Mouse (Mus musculus): ENCODE results near the gene Vmn1r1. TPM values are rescaled to one million over a fixed set of nuclear protein-coding genes. Genes with fewer than 3 reads are reported as not detected.
"Not testable (repeated sequence)": the region's sequence is repeated elsewhere in the genome, so short reads cannot be mapped to it uniquely, and the experiment has no call there.

The Vmn1r1 gene
- not detected in 2 replicates for polyA plus RNA-seq (2016; fragmentation: Nextera tagmentation; extraction: Ambion mirVana)

DNA sequence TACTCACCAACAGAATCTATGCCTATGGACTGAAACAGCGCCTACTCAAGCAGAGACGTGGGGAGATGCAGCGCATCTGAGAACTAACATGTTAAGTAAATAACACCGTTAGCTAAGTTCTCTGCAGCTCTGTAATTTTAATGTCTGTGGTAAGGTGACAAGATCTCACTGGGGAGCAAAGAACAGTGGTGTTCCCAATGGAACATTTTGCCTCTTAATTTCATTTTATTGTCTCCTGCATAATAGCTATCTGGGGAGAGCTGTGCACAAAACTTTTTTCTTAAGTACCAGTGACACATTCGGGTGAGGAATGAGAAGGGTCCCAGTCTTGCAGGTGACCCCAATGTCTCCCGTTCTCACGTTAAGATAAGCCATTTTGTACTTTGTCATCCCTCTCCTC is at the start of gene Vmn1r1:
Gene Vmn1r1 (minus strand): TSS at position 101 of the 400 bp plus-strand sequence.
- DNase-seq (ENCODE audit: low spot score), result no peak
- H3K27me3 ChIP-seq (replicated peaks; ENCODE audit: low read depth, poor library complexity, severe bottlenecking), result no peaks in the 10 kb centered on the region
- no peak within 1 kb of the TSS for H3K4me3 ChIP-seq
- H3K27ac ChIP-seq (replicated peaks), result no peak within 1 kb of the TSS
- H3K36me3 ChIP-seq (replicated peaks), result no peaks in the 10 kb centered on the region
- H3K4me1 ChIP-seq, result no peaks in the 10 kb centered on the region
- no peaks in the 10 kb centered on the region for H3K9me3 ChIP-seq
- WGBS, result 91% methylated on average over 7 of the region's 7 CpGs

DNA sequence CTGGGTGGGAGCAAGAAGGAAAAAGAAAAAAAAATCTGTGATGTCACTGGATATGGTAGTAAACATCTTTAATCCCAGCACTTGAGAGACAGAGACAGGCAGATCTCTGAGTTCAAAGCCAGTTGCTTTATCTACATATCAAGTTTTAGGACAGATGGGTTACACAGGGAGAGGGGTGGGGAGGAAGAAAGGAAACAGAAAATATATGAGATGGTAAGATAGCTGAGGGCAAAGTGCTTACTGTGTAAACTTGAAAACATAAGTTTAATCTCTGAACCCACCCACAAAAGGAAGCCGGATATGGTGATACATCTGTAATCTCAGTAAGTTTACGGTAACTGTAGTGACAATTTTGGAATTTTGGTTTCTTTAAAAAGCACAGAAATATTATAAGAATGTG is 46.0 kb upstream of the Vmn1r1 start:
- Histone ChIP-seq H3K4me3 (no peak overlapping the region), H3K27ac (replicated peaks) (no peak overlapping the region), H3K27me3 (replicated peaks; ENCODE audit: low read depth, poor library complexity, severe bottlenecking) (no peaks in the 10 kb centered on the region), H3K4me1 (no peaks in the 10 kb centered on the region), H3K9me3 (peaks cover 4% of the 10 kb centered on the region; the same call in 1 of the 2 replicates), H3K36me3 (replicated peaks) (no peaks in the 10 kb centered on the region)
- 91% methylated on average over 2 of the region's 2 CpGs for WGBS
- no peak for DNase-seq (ENCODE audit: low spot score)

DNA sequence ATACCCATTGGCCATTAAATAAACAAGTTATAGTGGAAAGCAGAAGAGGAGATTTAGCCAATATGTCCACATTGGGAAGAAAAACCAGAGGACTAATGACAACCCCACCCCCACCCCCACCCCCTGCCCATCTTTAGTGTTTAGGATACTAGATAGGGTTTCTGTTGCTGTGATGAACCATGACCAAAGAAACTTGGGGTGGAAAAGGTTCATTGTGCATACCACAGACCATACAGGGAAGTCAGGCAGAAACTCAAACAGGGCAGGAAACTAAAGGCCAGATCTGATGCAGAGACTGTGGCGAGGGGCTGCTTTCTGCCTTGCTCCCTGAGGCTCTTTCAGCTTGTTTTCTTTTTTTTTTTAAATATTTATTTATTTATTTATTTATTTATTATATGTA is 28.3 kb upstream of the Vmn1r1 start:
- no peaks in the 10 kb centered on the region for H3K27me3 ChIP-seq (replicated peaks; ENCODE audit: low read depth, poor library complexity, severe bottlenecking)

DNA sequence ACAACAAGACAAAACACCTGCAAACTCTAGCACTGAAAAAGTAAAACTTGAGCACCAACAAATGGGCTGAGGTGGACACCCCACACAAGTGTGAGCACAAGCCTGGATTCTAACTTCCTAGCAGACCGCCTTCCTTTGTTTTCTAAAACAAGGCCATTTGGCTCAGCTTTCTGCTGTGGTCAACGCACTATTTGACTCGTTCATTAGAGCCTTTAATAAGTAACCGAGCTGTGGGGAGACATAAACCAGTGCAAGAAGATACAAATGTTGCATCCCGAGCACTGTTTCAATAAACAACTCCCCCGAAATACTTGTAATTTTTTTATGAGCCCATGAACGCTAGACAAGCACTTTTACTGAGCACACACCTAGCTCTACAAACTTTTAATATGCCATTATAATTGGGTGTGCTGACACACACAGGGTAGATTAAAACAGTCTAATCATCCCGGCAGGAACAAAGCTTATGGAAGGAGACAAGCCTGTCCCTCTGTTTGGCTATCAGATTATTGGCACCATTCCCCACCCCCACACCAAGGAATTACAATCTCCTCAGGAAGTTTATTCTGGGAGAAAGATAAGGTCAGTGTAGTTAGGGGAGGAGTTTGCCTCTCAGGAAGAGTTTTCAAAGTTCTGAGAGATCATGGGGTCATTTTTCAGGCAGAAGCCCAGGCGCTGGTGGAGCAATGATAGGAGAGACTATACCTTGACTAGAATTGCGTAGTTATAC is 27.7 kb upstream of the Vmn1r1 start:
- Histone ChIP-seq H3K9me3 (no peaks in the 10 kb centered on the region; the same call in 1 of the 2 replicates), H3K27ac (replicated peaks) (no peak overlapping the region), H3K4me1 (peaks cover 7% of the 10 kb centered on the region; the same call in 1 of the 2 replicates), H3K4me3 (no peak overlapping the region), H3K27me3 (replicated peaks; ENCODE audit: low read depth, poor library complexity, severe bottlenecking) (no peaks in the 10 kb centered on the region), H3K36me3 (replicated peaks) (no peaks in the 10 kb centered on the region)
- DNase-seq (ENCODE audit: low spot score), result no peak
- 80% methylated on average over 10 of the region's 10 CpGs for WGBS

More for the DNA sequence above, 28.3 kb upstream of the Vmn1r1 start:
- Histone ChIP-seq H3K36me3 (replicated peaks) (no peaks in the 10 kb centered on the region), H3K4me3 (no peak overlapping the region), H3K9me3 (no peaks in the 10 kb centered on the region; the same call in 1 of the 2 replicates), H3K4me1 (peaks cover 7% of the 10 kb centered on the region; the same call in 1 of the 2 replicates), H3K27ac (replicated peaks) (no peak overlapping the region)
- WGBS, result 76% methylated on average over 1 of the region's 1 CpGs
- no peak for DNase-seq (ENCODE audit: low spot score)

DNA sequence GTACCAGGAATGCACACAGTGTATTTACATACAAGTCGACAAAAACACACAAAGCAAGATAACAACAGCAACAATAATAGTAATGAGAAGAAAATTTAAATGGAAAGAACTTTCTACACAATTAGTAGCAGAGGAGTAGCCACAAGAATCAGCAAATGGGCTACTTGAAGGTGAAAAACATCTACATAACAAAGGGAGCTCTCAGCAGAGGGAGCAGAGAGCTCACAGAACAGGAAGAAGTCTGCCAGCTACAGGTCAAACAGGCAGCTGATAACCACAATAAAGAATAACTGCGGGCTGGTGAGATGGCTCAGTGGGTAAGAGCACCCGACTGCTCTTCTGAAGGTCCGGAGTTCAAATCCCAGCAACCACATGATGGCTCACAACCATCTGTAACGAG is 26.9 kb upstream of the Vmn1r1 start:
- WGBS, result 75% methylated on average over 5 of the region's 5 CpGs
- Histone ChIP-seq H3K27ac (replicated peaks) (no peak overlapping the region), H3K36me3 (replicated peaks) (no peaks in the 10 kb centered on the region), H3K27me3 (replicated peaks; ENCODE audit: low read depth, poor library complexity, severe bottlenecking) (no peaks in the 10 kb centered on the region), H3K4me1 (peaks cover 7% of the 10 kb centered on the region; the same call in 1 of the 2 replicates), H3K4me3 (no peak overlapping the region), H3K9me3 (no peaks in the 10 kb centered on the region; the same call in 1 of the 2 replicates)
- no peak for DNase-seq (ENCODE audit: low spot score)

DNA sequence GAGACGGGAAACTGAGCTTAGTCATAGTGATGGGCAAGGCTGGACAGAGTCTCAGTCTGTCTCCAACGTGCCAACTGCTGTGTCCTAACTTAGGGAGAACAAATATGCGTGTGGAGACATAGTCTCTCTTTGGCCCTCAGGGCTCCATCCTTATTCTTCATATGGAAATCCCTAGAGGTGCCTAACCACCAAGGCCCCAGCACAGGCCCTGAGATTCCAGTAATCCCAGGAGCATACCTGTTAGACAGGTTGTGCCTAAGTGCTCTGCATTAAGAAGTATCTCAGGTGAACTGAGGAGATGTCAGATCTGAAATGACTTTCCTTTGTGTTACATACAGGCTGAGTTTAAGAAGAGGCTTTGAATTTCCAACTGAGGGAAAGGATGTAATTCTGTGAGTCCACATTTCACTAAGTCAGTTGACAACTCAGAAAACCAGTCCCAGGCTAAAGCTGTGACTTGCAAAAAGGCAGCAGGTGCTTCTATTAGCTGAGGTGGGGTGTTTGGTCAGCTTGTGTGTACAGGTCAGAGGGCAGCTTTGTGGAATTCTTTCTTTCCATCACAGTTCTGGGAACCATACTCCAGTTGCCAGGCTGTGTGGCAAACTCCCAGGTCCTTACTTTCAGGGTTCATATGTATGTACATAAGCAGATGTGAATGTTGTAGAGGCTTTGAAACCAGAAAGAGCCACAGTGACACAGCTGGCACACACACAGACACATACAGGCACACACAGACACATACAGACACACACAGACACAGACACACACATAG is 25.6 kb upstream of the Vmn1r1 start:
- DNase-seq (ENCODE audit: low spot score), result no peak
- Histone ChIP-seq H3K27ac (replicated peaks) (no peak overlapping the region), H3K9me3 (no peaks in the 10 kb centered on the region; the same call in 1 of the 2 replicates), H3K4me3 (no peak overlapping the region), H3K27me3 (replicated peaks; ENCODE audit: low read depth, poor library complexity, severe bottlenecking) (no peaks in the 10 kb centered on the region), H3K36me3 (replicated peaks) (no peaks in the 10 kb centered on the region), H3K4me1 (peaks cover 7% of the 10 kb centered on the region; the same call in 1 of the 2 replicates)
- WGBS, result 61% methylated on average over 3 of the region's 3 CpGs

DNA sequence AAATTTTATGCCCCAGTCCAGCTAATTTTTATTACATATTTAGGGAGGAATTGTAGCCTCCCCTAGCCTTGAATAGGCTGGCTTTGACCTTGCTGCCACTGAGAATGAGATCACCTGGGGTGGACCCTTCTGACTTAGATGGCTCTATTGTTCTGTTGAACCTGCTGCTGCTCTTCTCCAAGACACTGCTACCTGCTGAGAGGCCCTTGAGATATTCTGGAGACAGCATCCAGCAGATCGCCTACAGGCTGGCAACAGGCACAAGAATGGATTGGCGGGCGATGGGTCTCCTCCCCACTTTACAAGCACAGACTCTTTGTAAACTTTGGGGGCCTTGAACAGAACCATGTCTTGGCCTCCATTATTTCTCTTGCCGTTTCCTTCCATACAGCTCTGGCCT is 18.2 kb upstream of the Vmn1r1 start:
- H3K27ac ChIP-seq (replicated peaks); H3K4me1 ChIP-seq; H3K9me3 ChIP-seq; H3K36me3 ChIP-seq (replicated peaks); H3K4me3 ChIP-seq; H3K27me3 ChIP-seq (replicated peaks; ENCODE audit: low read depth, poor library complexity, severe bottlenecking); DNase-seq (ENCODE audit: low spot score): not testable (repeated sequence)
- WGBS, result 61% methylated on average over 4 of the region's 4 CpGs

DNA sequence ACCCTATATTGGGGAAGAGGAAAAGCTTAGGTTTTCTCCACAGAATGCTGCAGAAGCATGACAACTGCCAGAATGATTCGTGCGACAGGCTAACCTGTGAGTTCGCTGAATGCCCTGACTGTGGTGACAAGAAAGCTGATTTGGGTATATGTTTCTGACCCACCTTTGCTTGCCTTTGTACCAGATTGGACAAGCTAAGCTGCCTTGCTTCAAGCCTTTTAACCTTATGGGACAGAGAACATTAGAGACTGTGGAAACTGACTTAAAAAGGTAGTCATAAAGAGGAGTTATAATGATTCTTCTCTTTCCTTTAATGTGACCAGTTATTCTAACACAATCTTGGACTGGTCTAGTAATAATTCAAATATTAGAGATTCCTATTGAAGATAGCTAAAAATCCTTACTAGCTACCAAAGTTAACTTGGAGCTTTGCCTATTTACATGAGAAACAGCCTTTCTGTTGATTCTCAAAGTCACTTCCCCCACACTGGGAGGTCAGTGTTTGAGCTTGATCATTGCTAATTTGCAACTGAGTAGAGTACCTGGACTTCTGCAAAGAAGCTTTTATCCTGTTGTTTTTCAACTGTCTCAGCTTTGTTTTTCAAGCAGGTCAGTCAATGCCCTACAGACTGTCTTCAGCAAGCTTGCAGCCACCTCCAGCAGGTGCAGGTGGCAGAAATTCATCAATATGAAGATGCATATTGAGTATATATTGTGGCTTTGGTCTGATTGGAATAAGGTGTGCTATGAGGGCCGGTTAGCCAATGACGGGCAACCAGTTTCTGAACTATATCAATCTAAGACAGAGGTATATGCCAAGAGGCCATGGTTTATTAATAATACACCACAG is 17.4 kb upstream of the Vmn1r1 start:
- 59% methylated on average over 5 of the region's 5 CpGs for WGBS
- Histone ChIP-seq H3K36me3 (replicated peaks) (no peaks in the 10 kb centered on the region), H3K9me3 (no peaks in the 10 kb centered on the region), H3K4me1 (no peaks in the 10 kb centered on the region), H3K27me3 (replicated peaks; ENCODE audit: low read depth, poor library complexity, severe bottlenecking) (no peaks in the 10 kb centered on the region), H3K27ac (replicated peaks) (no peak overlapping the region), H3K4me3 (no peak overlapping the region)
- no peak for DNase-seq (ENCODE audit: low spot score)

DNA sequence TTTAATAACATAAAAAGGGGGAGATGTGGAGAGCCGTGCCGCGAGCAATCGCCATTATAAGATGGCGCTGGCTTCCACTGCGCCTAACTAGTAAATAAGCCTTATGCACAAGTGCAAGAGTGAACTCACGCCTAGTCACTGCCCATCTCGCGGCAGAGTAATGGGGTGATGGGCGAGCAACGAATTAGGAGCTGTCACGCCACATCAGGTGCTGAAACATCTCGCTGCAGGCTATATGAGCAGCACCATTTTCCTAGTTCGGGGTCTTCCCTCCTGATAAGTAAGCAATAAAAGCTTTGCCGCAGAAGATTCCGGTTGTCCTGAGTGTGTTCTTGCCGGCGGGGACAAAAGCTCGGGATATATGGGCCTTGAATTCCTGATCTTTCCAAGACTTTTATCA is 12.7 kb upstream of the Vmn1r1 start:
- not testable (repeated sequence) for H3K4me1 ChIP-seq; H3K36me3 ChIP-seq (replicated peaks); H3K27ac ChIP-seq (replicated peaks); H3K9me3 ChIP-seq; H3K4me3 ChIP-seq; H3K27me3 ChIP-seq (replicated peaks; ENCODE audit: low read depth, poor library complexity, severe bottlenecking); DNase-seq (ENCODE audit: low spot score)
- 93% methylated on average over 19 of the region's 19 CpGs for WGBS

DNA sequence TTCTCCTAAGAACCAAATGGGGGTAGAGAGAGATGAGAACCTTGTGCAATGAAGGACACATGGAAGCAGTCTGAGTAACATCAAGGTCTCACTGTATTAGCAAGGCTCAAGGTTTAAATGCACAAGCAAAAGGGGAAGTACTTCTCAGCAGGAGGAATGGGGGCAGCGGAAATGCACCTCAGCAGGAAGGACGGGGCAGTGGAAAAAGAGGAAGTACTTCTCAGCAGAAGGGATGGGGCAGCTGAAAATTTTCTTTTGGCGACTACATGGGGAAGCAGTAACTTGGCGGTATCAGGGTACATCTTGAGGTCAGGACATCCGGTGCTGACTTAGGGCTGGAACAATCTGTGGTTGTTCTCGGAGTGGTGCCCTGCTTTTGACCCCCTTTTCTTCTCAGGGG is 5.9 kb upstream of the Vmn1r1 start:
- H3K27ac ChIP-seq (replicated peaks); DNase-seq (ENCODE audit: low spot score); H3K4me3 ChIP-seq; H3K4me1 ChIP-seq; H3K36me3 ChIP-seq (replicated peaks); H3K27me3 ChIP-seq (replicated peaks; ENCODE audit: low read depth, poor library complexity, severe bottlenecking); H3K9me3 ChIP-seq: not testable (repeated sequence)
- WGBS, result 89% methylated on average over 6 of the region's 6 CpGs

DNA sequence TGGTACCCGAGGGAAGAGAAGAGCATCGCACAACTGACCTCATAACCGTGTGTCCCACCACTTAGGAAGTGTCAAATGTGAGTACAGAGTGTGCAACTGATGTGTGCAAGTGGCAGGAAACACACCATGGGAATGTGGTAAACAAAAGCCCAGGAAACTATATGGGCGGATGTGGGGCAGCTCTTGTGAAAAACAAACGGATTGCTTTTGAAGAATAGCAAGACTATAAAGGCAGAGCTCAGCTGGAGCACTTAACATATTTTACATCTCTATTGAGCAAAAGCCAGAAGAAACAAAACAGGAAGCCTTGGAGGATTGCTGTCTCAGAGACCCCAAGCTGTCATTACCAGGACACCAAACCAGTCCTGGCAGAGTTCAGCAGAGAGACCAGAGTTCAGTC is 1.3 kb downstream of the Vmn1r1 start:
- Histone ChIP-seq H3K4me3 (no peak overlapping the region), H3K36me3 (replicated peaks) (no peaks in the 10 kb centered on the region), H3K9me3 (no peaks in the 10 kb centered on the region), H3K27me3 (replicated peaks; ENCODE audit: low read depth, poor library complexity, severe bottlenecking) (no peaks in the 10 kb centered on the region), H3K27ac (replicated peaks) (no peak overlapping the region), H3K4me1 (no peaks in the 10 kb centered on the region)
- no peak for DNase-seq (ENCODE audit: low spot score)
- 47% methylated on average over 5 of the region's 5 CpGs for WGBS

DNA sequence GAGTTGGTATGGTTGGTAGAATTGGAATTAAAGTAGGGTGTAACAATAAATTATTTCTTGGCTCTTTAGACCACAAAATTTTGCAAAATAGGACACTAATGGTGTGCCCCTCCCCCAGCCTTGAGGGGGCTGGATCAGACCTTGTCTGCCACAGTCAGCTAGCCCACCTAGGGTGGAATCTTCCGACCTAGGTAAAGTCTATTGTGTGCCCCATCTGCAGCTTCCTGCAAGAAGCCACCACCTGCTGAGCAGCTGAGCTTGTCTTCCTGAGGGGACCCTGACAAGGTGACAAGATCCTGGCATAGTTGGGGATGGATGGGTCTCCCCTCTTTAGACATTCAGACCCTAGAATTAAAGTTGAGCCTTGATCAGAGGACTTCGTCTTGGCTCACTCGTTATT is 4.7 kb downstream of the Vmn1r1 start:
- no peaks in the 10 kb centered on the region for H3K36me3 ChIP-seq (replicated peaks)
- 74% methylated on average over 3 of the region's 3 CpGs for WGBS
- DNase-seq (ENCODE audit: low spot score), result no peak

More for the DNA sequence above, 4.7 kb downstream of the Vmn1r1 start:
- Histone ChIP-seq H3K9me3 (no peaks in the 10 kb centered on the region), H3K27ac (replicated peaks) (no peak overlapping the region), H3K4me3 (no peak overlapping the region), H3K4me1 (no peaks in the 10 kb centered on the region), H3K27me3 (replicated peaks; ENCODE audit: low read depth, poor library complexity, severe bottlenecking) (no peaks in the 10 kb centered on the region)
